Mouse (Mus musculus): Measurements from ENCODE around the gene Ly6g5b. TPM values are rescaled to one million over a fixed set of nuclear protein-coding genes. Genes with fewer than 3 reads are reported as not detected.

Gene Ly6g5b
- polyA plus RNA-seq (2011; ENCODE audit: insufficient read depth, insufficient read length, low read depth, missing spikeins), result not detected in 2 replicates

GRCm38 (mm10) chr17:35115046-35116019 is at the start of gene Ly6g5b:
Ly6g5b (minus strand) TSS chr17:35115428.
- Histone ChIP-seq H3K27ac (ENCODE audit: insufficient read depth, low read length) (no peak within 1 kb of the TSS), H3K4me1 (ENCODE audit: control insufficient read depth, insufficient read depth, low read length) (no peaks in the 10 kb centered on the region), H3K36me3 (ENCODE audit: control insufficient read depth, insufficient read depth, low read length, poor library complexity, severe bottlenecking) (peaks cover 19% of the 10 kb centered on the region), H3K9ac (ENCODE audit: low read depth, poor library complexity, severe bottlenecking) (no peak within 1 kb of the TSS), H3K9me3 (replicated peaks; ENCODE audit: control insufficient read depth, insufficient read depth, low read length, poor library complexity, severe bottlenecking) (no peaks in the 10 kb centered on the region), H3K4me3 (ENCODE audit: low read depth, low read length) (no peak within 1 kb of the TSS), H3K27me3 (ENCODE audit: control insufficient read depth, insufficient read depth, low read length, poor library complexity, severe bottlenecking) (no peaks in the 10 kb centered on the region)
- TF ChIP-seq EP300 (IDR thresholded peaks at IDR 0.05; ENCODE audit: insufficient read depth, low read depth, low read length) (no peak), POLR2A (IDR thresholded peaks at IDR 0.05; ENCODE audit: insufficient read depth, low read length) (no peak), CTCF (IDR thresholded peaks at IDR 0.05; ENCODE audit: low read depth, low read length) (peak; percentile 45)

DNA sequence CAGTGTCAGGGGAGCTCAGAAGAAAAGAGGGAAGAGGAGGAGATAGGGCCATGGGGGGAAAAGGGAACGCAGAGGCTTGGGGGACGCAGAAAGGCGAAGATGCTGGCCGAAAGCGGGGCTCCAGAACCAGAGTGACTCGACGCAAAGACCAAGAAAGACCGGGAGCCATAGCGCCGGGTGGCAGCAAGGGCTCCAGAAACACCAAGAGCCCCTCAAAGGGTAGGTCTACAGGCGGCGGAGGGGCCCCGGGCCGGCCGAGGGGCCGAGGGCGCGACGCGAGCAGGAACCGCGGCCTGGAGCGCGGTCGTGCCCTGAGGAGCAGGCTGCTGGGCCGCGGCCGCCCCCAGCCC is 49.0 kb upstream of the Ly6g5b start:
- Histone ChIP-seq H3K9ac (ENCODE audit: low read depth, poor library complexity, severe bottlenecking) (peak overlapping the region; percentile 98), H3K27ac (ENCODE audit: insufficient read depth, low read length) (peak overlapping the region; percentile 24), H3K4me1 (ENCODE audit: control insufficient read depth, insufficient read depth, low read length) (no peaks in the 10 kb centered on the region), H3K27me3 (ENCODE audit: control insufficient read depth, insufficient read depth, low read length, poor library complexity, severe bottlenecking) (no peaks in the 10 kb centered on the region), H3K9me3 (replicated peaks; ENCODE audit: control insufficient read depth, insufficient read depth, low read length, poor library complexity, severe bottlenecking) (no peaks in the 10 kb centered on the region), H3K4me3 (ENCODE audit: low read depth, low read length) (peak overlapping the region; percentile 100), H3K36me3 (ENCODE audit: control insufficient read depth, insufficient read depth, low read length, poor library complexity, severe bottlenecking) (peaks cover 35% of the 10 kb centered on the region)
- TF ChIP-seq POLR2A (IDR thresholded peaks at IDR 0.05; ENCODE audit: insufficient read depth, low read length) (no peak), CTCF (IDR thresholded peaks at IDR 0.05; ENCODE audit: low read depth, low read length) (no peak), EP300 (IDR thresholded peaks at IDR 0.05; ENCODE audit: insufficient read depth, low read depth, low read length) (no peak)

DNA sequence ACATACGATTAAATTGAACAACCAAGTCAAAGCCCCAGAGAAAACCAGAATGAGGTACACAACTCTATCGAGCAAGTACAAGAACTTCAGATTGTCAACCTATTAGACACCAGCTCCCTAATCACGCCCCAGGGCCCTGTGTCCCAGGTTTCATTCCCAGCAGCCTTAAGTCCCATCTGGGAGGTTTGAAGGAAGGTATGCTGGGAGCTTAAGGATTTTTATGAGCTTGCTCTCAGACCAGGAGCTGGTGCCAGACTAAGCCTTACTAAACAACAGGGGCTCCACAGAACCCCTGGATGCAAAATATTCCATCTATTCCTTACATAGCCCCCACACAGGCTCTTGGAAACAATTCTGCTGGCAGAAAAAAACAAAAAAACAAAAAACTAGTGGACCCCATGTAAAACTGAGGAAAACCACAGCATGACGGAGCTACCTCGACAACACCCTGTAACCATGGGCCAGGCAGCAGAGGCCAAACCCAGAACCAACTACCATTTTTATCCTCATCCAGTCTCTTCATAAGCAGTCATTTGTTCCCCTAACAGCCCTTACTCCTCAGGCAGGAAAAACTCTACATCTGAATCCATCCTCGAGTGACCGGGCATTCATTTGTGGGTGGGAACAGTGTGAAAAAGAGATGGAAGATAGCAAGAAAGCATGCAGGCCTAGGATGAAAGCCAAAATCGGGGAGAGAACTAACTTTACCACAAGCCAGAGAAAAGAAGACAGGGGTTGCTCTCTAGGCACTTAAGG is 48.3 kb upstream of the Ly6g5b start:
- no peaks in the 10 kb centered on the region for H3K27me3 ChIP-seq (ENCODE audit: control insufficient read depth, insufficient read depth, low read length, poor library complexity, severe bottlenecking)
- no peak for TF ChIP-seq CTCF (IDR thresholded peaks at IDR 0.05; ENCODE audit: low read depth, low read length)
- H3K9ac ChIP-seq (ENCODE audit: low read depth, poor library complexity, severe bottlenecking), result peak overlapping the region; percentile 98
- H3K4me3 ChIP-seq (ENCODE audit: low read depth, low read length), result peak overlapping the region; percentile 100
- H3K4me1 ChIP-seq (ENCODE audit: control insufficient read depth, insufficient read depth, low read length), result no peaks in the 10 kb centered on the region
- no peaks in the 10 kb centered on the region for H3K9me3 ChIP-seq (replicated peaks; ENCODE audit: control insufficient read depth, insufficient read depth, low read length, poor library complexity, severe bottlenecking)
- peaks cover 42% of the 10 kb centered on the region for H3K36me3 ChIP-seq (ENCODE audit: control insufficient read depth, insufficient read depth, low read length, poor library complexity, severe bottlenecking)
- H3K27ac ChIP-seq (ENCODE audit: insufficient read depth, low read length), result peak overlapping the region; percentile 24

DNA sequence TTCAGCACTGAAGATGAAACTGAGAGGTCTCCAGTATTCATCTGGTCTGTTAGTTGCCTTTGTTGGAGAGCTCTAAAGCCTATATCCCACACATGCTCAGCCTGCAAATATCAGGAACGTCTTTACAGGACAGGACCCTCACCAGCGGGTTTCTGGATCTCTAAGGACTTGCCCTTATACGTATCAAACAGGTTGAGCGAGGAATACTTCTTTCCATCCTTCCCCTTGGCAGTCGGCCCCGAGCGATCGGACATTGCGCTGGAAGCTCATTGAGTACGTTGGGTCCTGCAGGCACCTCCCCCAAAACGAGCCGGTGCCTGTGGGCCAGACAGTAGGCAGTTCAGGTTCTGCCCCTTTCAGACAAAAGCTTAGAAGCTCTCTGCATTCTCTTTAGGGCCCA is 47.5 kb upstream of the Ly6g5b start:
- Histone ChIP-seq H3K4me3 (ENCODE audit: low read depth, low read length) (peak overlapping the region; percentile 37), H3K36me3 (ENCODE audit: control insufficient read depth, insufficient read depth, low read length, poor library complexity, severe bottlenecking) (peaks cover 50% of the 10 kb centered on the region), H3K27me3 (ENCODE audit: control insufficient read depth, insufficient read depth, low read length, poor library complexity, severe bottlenecking) (no peaks in the 10 kb centered on the region), H3K4me1 (ENCODE audit: control insufficient read depth, insufficient read depth, low read length) (no peaks in the 10 kb centered on the region), H3K9ac (ENCODE audit: low read depth, poor library complexity, severe bottlenecking) (peak overlapping the region; percentile 98), H3K9me3 (replicated peaks; ENCODE audit: control insufficient read depth, insufficient read depth, low read length, poor library complexity, severe bottlenecking) (no peaks in the 10 kb centered on the region), H3K27ac (ENCODE audit: insufficient read depth, low read length) (no peak overlapping the region)
- TF ChIP-seq EP300 (IDR thresholded peaks at IDR 0.05; ENCODE audit: insufficient read depth, low read depth, low read length), result no peak
- TF ChIP-seq CTCF (IDR thresholded peaks at IDR 0.05; ENCODE audit: low read depth, low read length), result no peak
- no peak for TF ChIP-seq POLR2A (IDR thresholded peaks at IDR 0.05; ENCODE audit: insufficient read depth, low read length)

- Histone ChIP-seq H3K4me3 (ENCODE audit: low read depth, low read length) (no peak overlapping the region), H3K27me3 (ENCODE audit: control insufficient read depth, insufficient read depth, low read length, poor library complexity, severe bottlenecking) (no peaks in the 10 kb centered on the region), H3K9me3 (replicated peaks; ENCODE audit: control insufficient read depth, insufficient read depth, low read length, poor library complexity, severe bottlenecking) (no peaks in the 10 kb centered on the region), H3K4me1 (ENCODE audit: control insufficient read depth, insufficient read depth, low read length) (no peaks in the 10 kb centered on the region), H3K36me3 (ENCODE audit: control insufficient read depth, insufficient read depth, low read length, poor library complexity, severe bottlenecking) (peaks cover 56% of the 10 kb centered on the region), H3K9ac (ENCODE audit: low read depth, poor library complexity, severe bottlenecking) (peak overlapping the region; percentile 98; the same call in 1 of the 2 replicates), H3K27ac (ENCODE audit: insufficient read depth, low read length) (no peak overlapping the region)
- TF ChIP-seq EP300 (IDR thresholded peaks at IDR 0.05; ENCODE audit: insufficient read depth, low read depth, low read length) (no peak), CTCF (IDR thresholded peaks at IDR 0.05; ENCODE audit: low read depth, low read length) (no peak), POLR2A (IDR thresholded peaks at IDR 0.05; ENCODE audit: insufficient read depth, low read length) (no peak)
Measured at GRCm38 (mm10) chr17:35162121-35162520, 46.9 kb upstream of the Ly6g5b start.

Data from ES-Bruce4 (cell line).